20 mouse cellular contexts compared by ENCODE assay signal in genomic region chr2:4368544-4368943, GRCm38 (mm10).
A peak's percentile ranks its signal among the peaks of the same experiment; 100 is the strongest.
DNase-seq lines count a peak whose midpoint lies in the region; ATAC-seq and TF ChIP-seq lines count a peak whose summit lies in the region.
"Had no signal": no experiment of that assay in that cellular context is flagged by ENCODE, and none has a peak within 500 bp of the region (broad histone marks: within the 10 kb centered on the region; RNA-seq: fewer than 3 reads in every experiment).

No protein-coding gene starts in this region.

- WGBS in forebrain, embryonic 13.5 days = 84% methylated on average over 6 of the region's 6 CpGs
- WGBS in forebrain, embryonic 12.5 days = 83% methylated on average over 6 of the region's 6 CpGs
- WGBS in forebrain, postnatal 0 days = 64% methylated on average over 6 of the region's 6 CpGs

- no peaks in the 10 kb centered on the region for H3K27me3 ChIP-seq in forebrain, embryonic 13.5 days
- no peaks in the 10 kb centered on the region for H3K27me3 ChIP-seq in forebrain, embryonic 12.5 days
- no peaks in the 10 kb centered on the region for H3K27me3 ChIP-seq in forebrain, postnatal 0 days (ENCODE audit: insufficient read depth, low read length)
- H3K27me3 ChIP-seq: limb, embryonic 13.5 days had no signal

- no peak overlapping the region for H3K27ac ChIP-seq in forebrain, embryonic 13.5 days
- no peak overlapping the region for H3K27ac ChIP-seq in forebrain, embryonic 12.5 days
- H3K27ac ChIP-seq in layer of hippocampus, adult 2 months = no peak overlapping the region; the same call in 1 of the 2 replicates
- H3K27ac ChIP-seq in forebrain, postnatal 0 days (ENCODE audit: low read depth, low read length) = no peak overlapping the region
- H3K27ac ChIP-seq: gastrocnemius, adult 2 months; heart, embryonic 10.5 days; limb, embryonic 13.5 days; liver, embryonic 12.5 days had no signal

- no peak overlapping the region for H3K4me3 ChIP-seq in forebrain, embryonic 13.5 days
- no peak overlapping the region for H3K4me3 ChIP-seq in forebrain, embryonic 12.5 days (replicated peaks)
- H3K4me3 ChIP-seq in layer of hippocampus, adult 2 months = no peak overlapping the region
- H3K4me3 ChIP-seq in forebrain, postnatal 0 days (ENCODE audit: low read depth, low read length) = no peak overlapping the region
- H3K4me3 ChIP-seq: gastrocnemius, adult 2 months; heart, embryonic 10.5 days; limb, embryonic 13.5 days; liver, embryonic 12.5 days had no signal

- H3K9me3 ChIP-seq in forebrain, embryonic 13.5 days (replicated peaks) = no peaks in the 10 kb centered on the region
- no peaks in the 10 kb centered on the region for H3K9me3 ChIP-seq in forebrain, embryonic 12.5 days
- H3K9me3 ChIP-seq in forebrain, postnatal 0 days (ENCODE audit: low read length) = no peaks in the 10 kb centered on the region
- H3K9me3 ChIP-seq: heart, embryonic 10.5 days; limb, embryonic 13.5 days; liver, embryonic 12.5 days had no signal

- H3K36me3 ChIP-seq in forebrain, embryonic 13.5 days (ENCODE audit: poor library complexity, severe bottlenecking) = no peaks in the 10 kb centered on the region
- H3K36me3 ChIP-seq in forebrain, embryonic 12.5 days (replicated peaks) = no peaks in the 10 kb centered on the region
- H3K36me3 ChIP-seq in forebrain, postnatal 0 days (ENCODE audit: insufficient read depth) = no peaks in the 10 kb centered on the region; the same call in 1 of the 2 replicates
- H3K36me3 ChIP-seq: liver, embryonic 12.5 days had no signal

- H3K9ac ChIP-seq in forebrain, embryonic 13.5 days = no peak overlapping the region
- H3K9ac ChIP-seq in forebrain, embryonic 12.5 days = no peak overlapping the region
- no peak overlapping the region for H3K9ac ChIP-seq in forebrain, postnatal 0 days
- H3K9ac ChIP-seq: limb, embryonic 13.5 days; liver, embryonic 12.5 days had no signal

- H3K4me2 ChIP-seq in forebrain, embryonic 13.5 days = no peak overlapping the region
- H3K4me2 ChIP-seq in forebrain, embryonic 12.5 days = no peak overlapping the region
- H3K4me2 ChIP-seq in forebrain, postnatal 0 days (ENCODE audit: low read depth) = no peak overlapping the region
- H3K4me2 ChIP-seq: limb, embryonic 13.5 days; liver, embryonic 12.5 days; midbrain, embryonic 11.5 days had no signal

- no peak for TF ChIP-seq CTCF in layer of hippocampus, adult 2 months (conservative IDR thresholded peaks at IDR 0.05)
- no peak for TF ChIP-seq CTCF in forebrain, postnatal 0 days (IDR thresholded peaks at IDR 0.05; ENCODE audit: low read depth)

- H3K4me1 ChIP-seq in forebrain, embryonic 13.5 days = peaks cover 7% of the 10 kb centered on the region; the same call in 1 of the 2 replicates
- peaks cover 3% of the 10 kb centered on the region; the same call in 1 of the 2 replicates for H3K4me1 ChIP-seq in forebrain, embryonic 12.5 days
- H3K4me1 ChIP-seq in forebrain, postnatal 0 days (ENCODE audit: insufficient read depth) = peaks cover 5% of the 10 kb centered on the region; the same call in 1 of the 2 replicates
- H3K4me1 ChIP-seq: liver, embryonic 12.5 days had no signal

- peak; percentile 48; the same call in 1 of the 2 replicates for ATAC-seq in forebrain, embryonic 13.5 days
- no peak for ATAC-seq in forebrain, embryonic 12.5 days (ENCODE audit: low FRiP score)
- ATAC-seq in forebrain, postnatal 0 days = peak; percentile 70
- ATAC-seq: hindbrain, embryonic 16.5 days; intestine, postnatal 0 days; liver, embryonic 12.5 days had no signal

- peak; percentile 13 to 33 for DNase-seq in layer of hippocampus, adult 2 months (ENCODE audit: low spot score in 2 of 2)
- DNase-seq in layer of hippocampus, postnatal 10 days (ENCODE audit: low spot score in 2 of 2) = no peak
- DNase-seq in forebrain, postnatal 0 days = peak; percentile 43
- peak; percentile 72 for DNase-seq in telencephalon, adult 2 months (ENCODE audit: low read depth, low spot score)
- no peak for DNase-seq in thymus, postnatal 14 days
- DNase-seq: adrenal gland, postnatal 25 days; cerebellum, adult 11-12 months; gastrocnemius, adult 2 months; kidney, postnatal 25 days; lung, adult 18-20 months; lung, postnatal 14 days; thymus, postnatal 25 days had no signal

Comparison
In these comparisons a context has a peak if more than half of its experiments do, and no peak if none do; other contexts are left out.
1. DNase-seq: peak in layer of hippocampus, adult 2 months (2 of 2), forebrain, postnatal 0 days (single experiment) and telencephalon, adult 2 months (single experiment); none in layer of hippocampus, postnatal 10 days (0 of 2) and thymus, postnatal 14 days (single experiment).